In genomic region chr3:28081012-28081411, GRCm38 (mm10) we compare ENCODE assay signal across 29 mouse cellular contexts.
DNase-seq lines count a peak whose midpoint lies in the region; ATAC-seq and TF ChIP-seq lines count a peak whose summit lies in the region.
"Had no signal": no experiment of that assay in that cellular context is flagged by ENCODE, and none has a peak within 500 bp of the region (broad histone marks: within the 10 kb centered on the region; RNA-seq: fewer than 3 reads in every experiment).

No protein-coding gene starts in this region.

- no peak for TF ChIP-seq CTCF in intestine, postnatal 0 days (IDR thresholded peaks at IDR 0.05; ENCODE audit: low read depth)

- WGBS in heart, embryonic 10.5 days = 43% methylated on average over 6 of the region's 6 CpGs
- WGBS in intestine, embryonic 14.5 days = 62% methylated on average over 6 of the region's 6 CpGs
- WGBS in intestine, postnatal 0 days = 47% methylated on average over 6 of the region's 6 CpGs
- 77% methylated on average over 6 of the region's 6 CpGs for WGBS in forebrain, embryonic 16.5 days

- no peak overlapping the region for H3K27ac ChIP-seq in heart, embryonic 10.5 days
- no peak overlapping the region for H3K27ac ChIP-seq in intestine, embryonic 14.5 days (ENCODE audit: low read depth)
- no peak overlapping the region for H3K27ac ChIP-seq in intestine, postnatal 0 days (ENCODE audit: low read depth, low read length)
- no peak overlapping the region for H3K27ac ChIP-seq in forebrain, embryonic 16.5 days (ENCODE audit: low read length)
- H3K27ac ChIP-seq: hindbrain, embryonic 12.5 days; hindbrain, postnatal 0 days; limb, embryonic 12.5 days; liver, embryonic 15.5 days; lung, embryonic 15.5 days; macrophage had no signal

- H3K9ac ChIP-seq in intestine, embryonic 14.5 days (ENCODE audit: low read length) = no peak overlapping the region
- no peak overlapping the region for H3K9ac ChIP-seq in intestine, postnatal 0 days (ENCODE audit: low read depth, low read length)
- no peak overlapping the region for H3K9ac ChIP-seq in forebrain, embryonic 16.5 days (replicated peaks; ENCODE audit: low read depth, low read length)
- H3K9ac ChIP-seq: forebrain, postnatal 0 days; hindbrain, embryonic 12.5 days; limb, embryonic 12.5 days; liver, embryonic 15.5 days; lung, embryonic 15.5 days had no signal

- H3K4me1 ChIP-seq in heart, embryonic 10.5 days = peaks cover 4% of the 10 kb centered on the region; the same call in 1 of the 2 replicates
- no peaks in the 10 kb centered on the region for H3K4me1 ChIP-seq in intestine, embryonic 14.5 days (replicated peaks; ENCODE audit: control insufficient read depth, insufficient read depth, low read length)
- H3K4me1 ChIP-seq in intestine, postnatal 0 days (replicated peaks; ENCODE audit: control insufficient read depth, insufficient read depth, low read length) = no peaks in the 10 kb centered on the region
- H3K4me1 ChIP-seq in forebrain, embryonic 16.5 days (replicated peaks; ENCODE audit: control insufficient read depth, insufficient read depth, low read length) = no peaks in the 10 kb centered on the region
- H3K4me1 ChIP-seq: hindbrain, embryonic 12.5 days; liver, embryonic 15.5 days; lung, embryonic 15.5 days had no signal

- peaks cover 13% of the 10 kb centered on the region; the same call in 1 of the 2 replicates for H3K36me3 ChIP-seq in heart, embryonic 10.5 days
- no peaks in the 10 kb centered on the region for H3K36me3 ChIP-seq in intestine, embryonic 14.5 days (ENCODE audit: control insufficient read depth, insufficient read depth, low read length)
- peaks cover 43% of the 10 kb centered on the region for H3K36me3 ChIP-seq in intestine, postnatal 0 days (ENCODE audit: control insufficient read depth, insufficient read depth)
- no peaks in the 10 kb centered on the region for H3K36me3 ChIP-seq in forebrain, embryonic 16.5 days (ENCODE audit: control insufficient read depth, insufficient read depth)
- H3K36me3 ChIP-seq: G1E; hindbrain, embryonic 12.5 days; limb, embryonic 12.5 days had no signal

- H3K9me3 ChIP-seq in heart, embryonic 10.5 days = no peaks in the 10 kb centered on the region
- no peaks in the 10 kb centered on the region for H3K9me3 ChIP-seq in intestine, embryonic 14.5 days (ENCODE audit: control insufficient read depth, low read length)
- H3K9me3 ChIP-seq in intestine, postnatal 0 days (ENCODE audit: control insufficient read depth) = no peaks in the 10 kb centered on the region
- H3K9me3 ChIP-seq in forebrain, embryonic 16.5 days (ENCODE audit: control insufficient read depth, low read length) = peaks cover 2% of the 10 kb centered on the region; the same call in 1 of the 2 replicates
- H3K9me3 ChIP-seq: G1E; hindbrain, embryonic 12.5 days; liver, embryonic 15.5 days; lung, embryonic 15.5 days had no signal

- no peak overlapping the region for H3K4me3 ChIP-seq in heart, embryonic 10.5 days
- H3K4me3 ChIP-seq in intestine, embryonic 14.5 days (ENCODE audit: low read depth, low read length) = no peak overlapping the region
- H3K4me3 ChIP-seq in intestine, postnatal 0 days (ENCODE audit: low read depth, low read length) = no peak overlapping the region
- H3K4me3 ChIP-seq in forebrain, embryonic 16.5 days (replicated peaks; ENCODE audit: low read length) = no peak overlapping the region
- H3K4me3 ChIP-seq: erythroblast, embryonic 14.5 days; hindbrain, embryonic 12.5 days; limb, embryonic 12.5 days; liver, embryonic 15.5 days; lung, embryonic 15.5 days had no signal

- ATAC-seq in intestine, embryonic 14.5 days (replicated peaks; ENCODE audit: low FRiP score, low TSS enrichment, low read depth) = no peak
- no peak for ATAC-seq in intestine, postnatal 0 days
- ATAC-seq in megakaryocyte progenitor cell, adult 5-6 weeks (replicated peaks; ENCODE audit: poor library complexity) = peak; percentile 63
- no peak for ATAC-seq in forebrain, embryonic 16.5 days
- ATAC-seq: forebrain, postnatal 0 days; hindbrain, postnatal 0 days; intestine, embryonic 16.5 days had no signal

- no peak overlapping the region for H3K4me2 ChIP-seq in intestine, embryonic 14.5 days (ENCODE audit: low read length)
- no peak overlapping the region for H3K4me2 ChIP-seq in intestine, postnatal 0 days (replicated peaks; ENCODE audit: low read depth)
- H3K4me2 ChIP-seq in forebrain, embryonic 16.5 days (ENCODE audit: low read length) = no peak overlapping the region
- H3K4me2 ChIP-seq: hindbrain, embryonic 12.5 days; limb, embryonic 12.5 days; liver, embryonic 15.5 days; lung, embryonic 15.5 days had no signal

- peak; percentile 59 for DNase-seq in heart, embryonic 10.5 days (ENCODE audit: low spot score)
- DNase-seq in heart, adult 8-10 months (ENCODE audit: low spot score) = no peak
- peak; percentile 13 for DNase-seq in intestine, embryonic 14.5 days (ENCODE audit: low spot score)
- peak; percentile 14 for DNase-seq in lung, postnatal 14 days
- no peak for DNase-seq in lung, adult 18-20 months
- DNase-seq: adrenal gland, postnatal 14 days; cerebellum, adult 11-12 months; cerebellum, adult 9-11 months; forebrain, postnatal 0 days; heart, postnatal 14 days; kidney, adult 9 months; kidney, postnatal 10 days; midbrain, embryonic 14.5 days; right cerebral cortex, adult 18-20 months; spleen, adult 18-20 months; thymus, adult 18-20 months; thymus, postnatal 25 days had no signal

- no peaks in the 10 kb centered on the region for H3K27me3 ChIP-seq in heart, embryonic 10.5 days (ENCODE audit: insufficient read depth, poor library complexity, severe bottlenecking)
- no peaks in the 10 kb centered on the region for H3K27me3 ChIP-seq in intestine, embryonic 14.5 days (replicated peaks; ENCODE audit: control insufficient read depth, insufficient read depth, low read length)
- no peaks in the 10 kb centered on the region for H3K27me3 ChIP-seq in intestine, postnatal 0 days (replicated peaks; ENCODE audit: control insufficient read depth, insufficient read depth, low read length)
- H3K27me3 ChIP-seq in forebrain, embryonic 16.5 days (replicated peaks; ENCODE audit: control insufficient read depth, insufficient read depth, low read length) = no peaks in the 10 kb centered on the region
- H3K27me3 ChIP-seq: hindbrain, embryonic 12.5 days; limb, embryonic 12.5 days; liver, embryonic 15.5 days; lung, embryonic 15.5 days had no signal

Comparison
In these comparisons a context has a peak if more than half of its experiments do, and no peak if none do; other contexts are left out.
1. DNase-seq: peak in heart, embryonic 10.5 days (single experiment), intestine, embryonic 14.5 days (single experiment) and lung, postnatal 14 days (single experiment); none in heart, adult 8-10 months (single experiment) and lung, adult 18-20 months (0 of 2).